Mouse (Mus musculus) liver, adult (tissue): ENCODE measurements around the gene Rims1.

Source experiments
- GATA4 ChIP-seq: IDR thresholded peaks from 2 replicates; pipeline ENCODE4 v1.6.1; 2014; ENCODE audit warnings: mild to moderate bottlenecking, low read length; ENCODE audit not compliant: insufficient replicate concordance

Gene Rims1

DNA sequence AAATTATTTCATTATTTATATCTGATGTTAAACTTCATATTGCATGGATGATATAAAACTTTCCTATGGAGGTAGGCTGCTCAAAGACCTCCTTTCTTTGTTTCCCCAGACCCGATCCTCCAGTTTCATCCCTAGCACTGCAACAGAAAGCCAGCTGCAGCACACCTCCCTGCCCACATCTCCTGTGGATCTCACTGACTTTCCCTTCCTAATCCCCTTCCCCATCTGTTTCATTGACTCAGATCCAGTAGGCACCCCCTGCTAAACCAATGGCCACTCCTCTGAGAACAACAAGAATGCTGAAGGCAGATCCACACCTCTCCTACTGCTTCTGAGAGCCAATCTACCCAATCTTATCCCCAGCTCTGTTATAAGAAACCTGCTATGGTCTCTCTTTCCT, 259.5 kb downstream of the Rims1 start:
- TF ChIP-seq GATA4, result no peak

DNA sequence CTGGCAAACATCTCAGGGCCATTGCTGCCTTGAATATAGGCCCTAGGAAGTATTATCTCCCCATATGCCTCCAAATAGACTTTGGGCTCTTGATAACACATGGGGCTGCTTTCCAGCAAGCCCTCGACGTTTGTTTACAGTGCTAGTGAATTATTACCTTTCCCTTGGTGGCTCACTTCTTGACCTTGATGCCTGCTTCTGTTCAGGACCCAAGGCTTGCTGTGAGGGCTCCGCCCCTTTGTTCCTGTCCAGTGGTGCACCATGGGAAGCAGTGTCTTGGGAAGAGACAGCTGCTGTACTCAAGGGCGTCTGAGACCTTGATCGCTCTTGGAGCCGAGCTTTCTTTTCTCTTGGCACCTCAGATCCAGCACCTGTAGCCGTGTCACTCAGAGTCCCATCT, 267.7 kb downstream of the Rims1 start:
- no peak for TF ChIP-seq GATA4

DNA sequence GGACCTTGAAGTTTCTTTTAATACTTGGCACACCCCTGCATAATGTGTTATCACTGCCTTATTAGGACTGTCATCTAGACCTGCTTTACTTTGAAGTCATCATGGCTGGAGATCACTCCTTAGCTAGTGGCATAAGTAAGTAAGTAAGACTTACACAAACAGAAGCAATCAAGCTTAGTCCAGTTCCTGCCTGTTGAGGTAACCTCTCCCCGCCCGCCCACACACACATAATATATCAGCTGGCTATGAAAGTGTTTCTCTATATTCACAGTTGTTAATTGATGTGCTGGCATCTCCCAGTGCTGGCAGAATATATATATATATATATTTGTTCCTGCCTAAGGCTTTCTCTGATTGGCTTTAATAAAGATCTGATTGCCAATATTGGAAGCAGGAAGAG, 269.0 kb downstream of the Rims1 start:
- TF ChIP-seq GATA4, result no peak

DNA sequence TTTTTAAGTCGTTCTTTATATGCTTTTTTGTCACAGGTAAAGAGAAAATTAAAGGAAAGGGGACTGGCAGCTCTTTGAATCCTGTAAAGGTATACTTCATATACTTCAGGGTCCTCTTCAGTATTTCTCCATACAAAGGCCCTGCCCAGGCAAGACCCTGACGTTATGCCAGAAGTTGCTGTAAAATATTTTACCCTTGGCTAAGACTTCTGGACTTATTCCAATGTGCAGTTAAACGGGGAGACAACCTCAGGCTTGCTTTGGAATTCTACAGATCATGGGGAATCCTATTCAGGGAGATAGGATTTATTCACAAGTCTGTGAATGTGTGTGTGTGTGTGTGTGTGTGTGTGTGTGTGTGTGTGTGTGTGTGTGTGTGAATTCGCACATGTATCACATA, 270.7 kb downstream of the Rims1 start:
- no peak for TF ChIP-seq GATA4

DNA sequence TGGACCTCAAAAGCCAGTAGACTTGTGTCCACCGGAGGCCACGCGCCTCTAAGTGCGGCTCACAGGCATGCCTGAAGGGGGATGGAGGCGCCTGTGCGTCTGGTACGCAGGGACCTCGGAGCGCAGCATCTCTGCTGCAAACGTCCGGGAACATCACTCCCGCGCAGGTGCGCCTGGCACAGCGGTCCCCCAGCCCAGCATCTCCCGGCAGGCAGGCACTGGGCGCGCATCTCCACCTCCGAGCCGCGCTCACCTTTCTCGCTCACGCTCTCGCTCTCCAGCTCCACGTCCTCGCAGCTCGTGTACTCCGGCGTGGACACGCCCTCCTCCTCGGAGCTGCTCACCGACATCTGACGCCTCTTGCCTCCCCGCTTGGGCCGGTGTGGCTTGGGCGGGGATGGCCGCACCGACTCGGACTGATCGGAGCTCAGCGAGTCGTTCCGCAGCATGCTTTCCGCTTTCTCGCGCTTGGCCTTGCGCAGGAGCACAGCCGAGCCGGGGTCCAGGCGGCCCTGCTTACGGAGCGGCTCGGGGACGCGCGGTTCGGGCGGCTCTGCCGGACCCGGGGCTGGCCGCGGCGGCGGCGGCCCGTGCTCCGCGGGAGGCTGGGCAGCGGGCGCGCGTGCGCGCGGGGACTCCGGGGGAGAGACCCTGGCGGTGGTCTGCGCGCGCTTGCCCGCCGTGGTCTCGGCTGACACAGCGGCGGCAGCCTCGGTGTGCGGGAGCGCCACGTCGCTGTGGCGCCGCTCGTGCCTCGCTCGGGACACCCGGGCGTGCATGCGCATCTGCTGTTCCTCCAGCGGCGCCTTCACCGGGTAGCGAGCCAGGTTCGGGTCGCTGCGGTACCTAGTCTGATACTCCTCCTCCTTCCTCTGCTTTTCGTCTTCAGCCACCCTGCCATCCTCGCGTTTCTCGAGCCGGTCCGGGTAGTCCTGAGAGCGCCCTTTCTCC, 272.4 kb downstream of the Rims1 start:
- TF ChIP-seq GATA4, result no peak

DNA sequence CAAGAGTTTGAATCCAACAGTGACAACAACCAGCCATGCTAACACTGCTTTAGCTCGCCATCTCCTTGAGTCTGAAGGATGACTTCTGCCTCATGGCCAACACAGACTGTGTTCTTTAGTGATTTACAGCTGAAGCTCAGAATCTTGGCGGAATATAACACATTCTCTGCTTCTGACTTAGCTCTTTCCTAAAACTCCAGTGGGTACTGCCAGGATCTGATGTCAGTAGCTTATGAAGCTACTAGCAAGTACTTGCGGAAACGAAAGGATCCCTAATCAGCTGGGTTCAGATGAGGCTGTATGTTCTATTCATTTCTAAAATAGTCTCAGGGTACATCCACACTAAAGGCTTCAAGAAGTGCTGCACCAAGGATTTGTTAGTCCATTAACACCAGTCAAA, 290.7 kb downstream of the Rims1 start:
- no peak for TF ChIP-seq GATA4

DNA sequence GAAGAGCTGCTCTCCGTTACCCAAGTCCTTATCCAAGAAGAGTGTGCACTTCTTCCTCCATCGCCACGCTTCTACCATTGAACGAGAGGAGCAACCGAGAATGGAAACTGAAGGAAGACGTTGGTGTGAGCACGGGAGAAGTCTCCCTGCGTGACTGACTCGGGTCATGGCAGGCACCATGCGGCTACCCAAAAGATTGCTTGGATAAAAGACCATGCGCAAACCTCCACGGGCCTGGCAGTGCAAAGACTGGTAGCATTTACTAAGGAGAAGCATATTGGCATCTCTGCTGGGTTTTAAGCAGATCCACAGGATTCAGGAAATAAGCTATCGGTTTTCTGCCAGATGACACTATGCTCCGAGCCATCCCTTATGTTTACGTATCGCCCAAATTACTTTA, 293.4 kb downstream of the Rims1 start:
- no peak for TF ChIP-seq GATA4

DNA sequence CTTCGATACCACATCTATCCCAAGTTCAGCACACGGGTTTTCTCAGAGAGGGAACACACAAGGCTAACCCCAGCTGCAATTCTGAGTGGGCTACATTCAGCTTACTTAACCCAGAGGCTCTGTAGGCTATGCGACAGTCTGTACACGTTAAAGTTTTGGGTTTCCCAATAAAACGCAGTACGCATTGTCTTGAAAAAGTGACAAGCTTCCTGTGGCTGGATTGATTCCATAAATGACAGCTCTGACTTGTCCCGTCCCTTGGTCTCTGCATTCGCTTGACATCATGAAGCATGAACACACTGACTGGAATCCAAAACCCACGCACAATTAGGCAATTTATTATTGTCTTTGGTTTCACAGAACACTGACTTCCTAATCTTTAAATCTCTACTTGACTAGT, 294.2 kb downstream of the Rims1 start:
- TF ChIP-seq GATA4, result no peak

DNA sequence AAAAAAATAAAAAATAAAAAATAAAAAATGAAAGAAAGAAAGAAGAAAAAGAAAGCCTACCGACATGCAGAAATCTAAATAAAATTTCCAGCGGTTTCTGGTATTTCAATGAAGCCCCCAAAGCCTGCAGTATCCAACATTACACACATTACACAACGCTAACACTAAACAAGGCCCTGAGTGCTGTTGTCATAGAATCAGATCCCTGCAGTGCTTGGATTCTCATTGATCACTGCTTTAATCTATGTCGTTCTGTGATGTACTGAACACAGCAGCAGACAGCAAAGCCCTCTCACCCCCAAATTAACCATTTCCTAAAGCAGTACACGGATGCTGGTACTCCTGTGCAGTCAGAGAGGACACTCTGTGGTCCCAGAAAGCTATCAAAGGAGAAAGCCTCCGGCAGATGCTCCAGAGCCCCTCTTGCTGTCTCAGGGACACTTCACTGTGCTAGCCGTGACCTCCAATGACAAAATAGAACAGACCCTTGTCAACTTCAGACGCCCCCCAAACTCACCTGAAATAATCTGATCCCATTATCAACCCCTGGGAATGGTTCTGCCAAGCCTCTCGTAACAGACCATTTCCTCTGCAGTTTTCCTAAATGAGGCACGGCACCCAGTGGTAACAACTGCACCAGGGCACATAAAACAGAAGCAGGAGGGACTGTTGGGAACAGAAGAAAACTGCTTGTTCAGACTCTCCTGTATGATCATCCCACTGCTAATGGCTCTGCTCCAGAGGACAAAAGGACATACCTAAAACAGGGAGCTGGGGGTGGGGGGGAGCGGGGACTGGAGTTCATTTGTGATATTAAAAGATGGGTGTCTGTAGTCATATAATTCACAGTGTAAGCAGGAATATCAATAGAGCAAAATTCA, 296.8 kb downstream of the Rims1 start:
- no peak for TF ChIP-seq GATA4

DNA sequence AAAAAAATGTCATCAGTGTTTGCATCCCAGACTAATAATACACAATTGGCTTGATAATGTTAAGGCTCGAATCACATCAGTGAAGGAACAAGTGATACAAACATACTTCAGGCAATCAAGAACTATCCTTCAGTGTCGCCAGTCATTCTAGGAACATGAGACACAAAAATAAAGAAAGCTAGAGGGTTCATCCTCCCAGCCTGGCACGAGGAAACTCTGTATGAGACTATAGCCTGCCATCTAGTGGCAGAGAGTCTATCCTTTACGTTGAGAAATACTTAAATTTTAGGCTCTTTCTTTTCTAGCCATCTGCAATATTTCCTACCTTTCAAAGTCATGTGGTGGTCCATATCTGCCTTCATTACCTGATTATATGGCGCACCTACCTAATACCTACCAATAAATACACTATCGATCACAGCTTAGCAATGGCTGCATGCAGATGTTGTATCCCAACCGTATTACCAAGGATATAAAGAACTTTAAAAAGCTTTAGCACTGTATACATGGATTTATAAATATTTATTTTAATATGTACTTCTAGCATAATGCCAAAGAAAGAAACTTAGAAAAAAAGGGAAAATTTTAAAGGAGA, 318.4 kb downstream of the Rims1 start:
- TF ChIP-seq GATA4, result no peak

DNA sequence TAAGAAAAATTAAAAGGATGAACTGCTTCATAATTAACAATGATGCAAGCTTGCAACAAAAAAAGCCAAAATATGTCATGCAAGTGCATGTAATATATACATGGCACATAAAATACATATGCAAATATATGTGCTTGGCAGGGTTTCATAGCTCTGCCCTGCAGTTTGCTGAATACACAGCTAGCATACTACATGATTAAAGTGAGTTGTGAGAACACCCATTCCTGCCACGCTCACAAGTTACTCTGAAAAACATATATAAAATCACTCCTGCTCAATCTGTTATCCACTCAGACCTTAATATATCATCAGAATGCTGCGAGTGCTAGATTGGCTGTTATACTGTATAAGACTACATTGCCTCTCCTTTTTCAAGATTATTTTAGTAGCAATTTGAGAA, 329.6 kb downstream of the Rims1 start:
- no peak for TF ChIP-seq GATA4

DNA sequence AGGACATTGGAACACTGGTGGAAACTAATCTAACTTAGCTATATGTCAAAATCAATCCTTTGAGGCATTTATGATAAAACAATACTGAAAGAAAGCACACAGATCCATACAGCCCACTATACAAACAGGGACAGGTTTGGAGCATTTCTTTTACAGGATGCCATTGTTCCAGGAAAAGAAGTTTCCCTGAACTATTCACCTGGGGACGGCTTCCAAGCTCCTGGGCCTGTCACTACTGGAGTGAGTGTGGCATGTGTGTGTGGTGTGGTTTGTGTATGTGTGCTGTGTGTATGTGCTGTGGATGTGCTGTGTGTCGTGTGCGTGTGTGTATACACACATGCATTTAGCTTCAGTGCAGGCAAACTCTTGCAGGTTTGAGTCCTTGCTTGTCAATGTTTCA, 338.8 kb downstream of the Rims1 start:
- no peak for TF ChIP-seq GATA4

DNA sequence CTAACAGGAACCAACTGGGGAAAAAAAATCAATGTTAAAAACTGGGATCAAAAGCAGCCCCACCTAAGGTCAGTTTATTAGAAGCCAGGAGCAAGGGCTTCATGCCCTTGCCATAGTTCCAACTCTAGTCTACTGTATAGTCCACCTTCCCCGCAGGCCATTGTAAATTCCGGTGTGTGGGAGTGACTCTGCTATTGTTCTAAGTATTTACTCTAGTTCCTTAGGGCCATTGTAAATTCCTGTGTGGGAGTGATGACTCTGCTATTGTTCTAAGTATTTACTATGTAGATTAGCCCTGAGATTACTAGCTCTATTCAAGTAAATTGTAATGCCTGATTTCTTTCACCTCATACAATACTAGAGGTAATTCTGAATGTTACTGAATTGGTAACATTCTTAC, 339.2 kb downstream of the Rims1 start:
- no peak for TF ChIP-seq GATA4

DNA sequence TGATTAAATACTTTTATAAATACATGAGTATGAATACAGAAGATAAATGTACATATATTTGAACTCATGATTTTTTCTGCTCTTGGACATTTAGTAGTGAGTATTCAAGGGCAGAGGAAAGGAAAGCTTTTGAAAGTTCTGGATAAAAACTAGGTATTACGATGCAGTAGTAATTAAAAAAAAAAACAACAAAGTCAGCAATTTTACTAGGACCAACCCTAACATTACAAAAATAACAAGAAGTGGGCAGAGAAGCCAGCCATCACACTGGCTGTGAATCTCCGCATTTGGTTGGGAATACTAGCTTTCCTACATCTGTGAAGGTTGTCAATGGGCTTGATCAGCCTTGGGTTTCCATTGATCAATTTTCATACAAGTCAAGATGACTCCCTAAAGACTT, 381.8 kb downstream of the Rims1 start:
- TF ChIP-seq GATA4, result no peak

DNA sequence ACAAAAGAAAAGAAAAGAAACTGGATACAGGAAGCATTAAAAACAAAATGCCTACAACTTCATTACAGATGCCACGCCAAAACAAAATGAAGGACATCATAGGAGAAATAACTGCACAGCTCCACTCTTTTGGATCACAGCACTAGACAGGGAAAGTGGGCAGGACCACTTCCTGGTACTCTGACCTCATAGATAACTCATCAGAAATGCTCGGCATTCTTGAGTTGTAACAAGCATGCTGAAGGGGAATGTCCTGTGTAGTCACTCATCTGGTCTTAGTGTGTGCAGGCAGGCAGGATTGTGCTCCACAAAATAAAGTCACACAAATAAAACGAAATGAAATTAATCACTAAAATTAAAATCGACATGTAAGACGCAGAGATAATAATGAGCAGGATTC, 383.7 kb downstream of the Rims1 start:
- TF ChIP-seq GATA4, result no peak

DNA sequence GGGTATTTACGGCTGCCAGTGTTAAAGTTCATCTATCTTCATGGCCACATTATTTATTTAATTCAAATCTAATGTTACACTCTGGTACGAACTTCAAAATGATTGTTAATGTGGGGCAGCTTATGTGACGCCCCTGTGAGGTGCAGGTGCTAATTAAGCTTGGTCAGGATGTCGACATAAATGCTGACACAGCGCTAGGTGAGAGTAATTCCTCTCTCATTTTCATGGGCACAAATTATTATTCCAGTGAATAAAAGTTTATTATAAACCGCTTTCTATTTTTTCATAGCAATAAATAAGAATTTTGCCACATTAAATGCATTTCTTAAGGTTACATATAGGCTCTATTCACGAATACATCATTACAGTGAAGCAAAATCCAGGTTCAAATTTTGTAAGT, 395.6 kb downstream of the Rims1 start:
- TF ChIP-seq GATA4, result no peak
